Mouse (Mus musculus) megakaryocyte, embryonic 14.5 days (primary cell): ENCODE measurements around the gene Ddx27.

Source experiments
- FLI1 ChIP-seq: IDR thresholded peaks from 2 replicates; pipeline ENCODE4 v1.6.1; 2012; ENCODE audit warnings: low read length, inconsistent platforms, mixed read lengths
- GATA1 ChIP-seq: IDR thresholded peaks from 3 replicates; pipeline ENCODE4 v1.6.1; 2012; ENCODE audit warnings: mixed read lengths, low read length, inconsistent platforms, borderline replicate concordance

GRCm38 (mm10) chr2:167076759-167077158 lies 61.8 kb downstream of the Ddx27 start:
- TF ChIP-seq GATA1: no peak
- TF ChIP-seq FLI1: no peak
